Comparison of ENCODE assay signal across 9 mouse cellular contexts in genomic region chr4:110350856-110351177, GRCm38 (mm10). TPM values are rescaled to one million over a fixed set of nuclear protein-coding genes. Genes with fewer than 3 reads are reported as not detected.
DNase-seq lines count a peak whose midpoint lies in the region; ATAC-seq lines count a peak whose summit lies in the region.
"Had no signal": no experiment of that assay in that cellular context is flagged by ENCODE, and none has a peak within 500 bp of the region (broad histone marks: within the 10 kb centered on the region; RNA-seq: fewer than 3 reads in every experiment).

No protein-coding gene starts in this region.

- no peak for ATAC-seq in heart, embryonic 13.5 days (ENCODE audit: extremely low read depth, insufficient number of reproducible peaks, low FRiP score, low TSS enrichment)
- ATAC-seq in frontal cortex, adult (ENCODE audit: low TSS enrichment), result peak; percentile 14
- ATAC-seq in liver, embryonic 16.5 days (ENCODE audit: low read depth), result no peak
- ATAC-seq in monocyte, adult 5-6 weeks (replicated peaks; ENCODE audit: insufficient number of reproducible peaks, low FRiP score, low TSS enrichment, poor library complexity, severe bottlenecking), result no peak

- whole genome bisulfite sequencing in heart, embryonic 13.5 days, result 11% methylated on average over 6 of the region's 6 CpGs
- 8% methylated on average over 6 of the region's 6 CpGs for WGBS in liver, embryonic 16.5 days (ENCODE audit: insufficient replicate concordance)

- H3K27me3 ChIP-seq in heart, embryonic 13.5 days (replicated peaks), result no peaks in the 10 kb centered on the region
- H3K27me3 ChIP-seq in liver, embryonic 16.5 days (ENCODE audit: control insufficient read depth, insufficient read depth, low read depth, low read length), result peaks cover 10% of the 10 kb centered on the region

- H3K4me2 ChIP-seq in heart, embryonic 13.5 days, result peak overlapping the region; percentile 76
- H3K4me2 ChIP-seq in liver, embryonic 16.5 days (ENCODE audit: low read depth, low read length), result peak overlapping the region; percentile 69

- H3K4me3 ChIP-seq in heart, embryonic 13.5 days, result peak overlapping the region; percentile 67
- H3K4me3 ChIP-seq in liver, embryonic 16.5 days (ENCODE audit: low read depth, low read length), result peak overlapping the region; percentile 55

- no peak for DNase-seq in heart, postnatal 4 days
- DNase-seq in Muller cell, postnatal 12 days (ENCODE audit: inconsistent ontology term), result peak; percentile 22
- no peak for DNase-seq in thymus, postnatal 25 days
- DNase-seq in kidney, postnatal 10 days, result no peak

- H3K27ac ChIP-seq in heart, embryonic 13.5 days (replicated peaks), result peak overlapping the region; percentile 88
- no peak overlapping the region for H3K27ac ChIP-seq in liver, embryonic 16.5 days (ENCODE audit: low read length)

- peak overlapping the region; percentile 85 for H3K9ac ChIP-seq in heart, embryonic 13.5 days
- no peak overlapping the region for H3K9ac ChIP-seq in liver, embryonic 16.5 days (ENCODE audit: low read depth, low read length)

- H3K9me3 ChIP-seq in heart, embryonic 13.5 days, result no peaks in the 10 kb centered on the region
- H3K9me3 ChIP-seq in liver, embryonic 16.5 days (replicated peaks; ENCODE audit: control insufficient read depth, low read length), result no peaks in the 10 kb centered on the region

- H3K36me3 ChIP-seq in heart, embryonic 13.5 days, result no peaks in the 10 kb centered on the region
- H3K36me3 ChIP-seq in liver, embryonic 16.5 days (ENCODE audit: control insufficient read depth, insufficient read depth), result no peaks in the 10 kb centered on the region
- H3K36me3 ChIP-seq: G1E had no signal

- H3K4me1 ChIP-seq in heart, embryonic 13.5 days, result peaks cover 5% of the 10 kb centered on the region
- no peaks in the 10 kb centered on the region for H3K4me1 ChIP-seq in liver, embryonic 16.5 days (ENCODE audit: control insufficient read depth, low read depth, low read length)

RNA-seq across cellular contexts. Expression of gene Elavl4, which starts 0.9 kb away (rescaled TPM):
- 3.2 and 3.9 TPM in 2 replicates for polyA plus RNA-seq in heart, embryonic 13.5 days (2015; fragmentation: Nextera tagmentation; extraction: Ambion mirVana)
- total RNA-seq in heart, postnatal 4 days (2021), result 1 to 10 TPM; 1.1 to 1.4 TPM
- polyA plus RNA-seq in liver, embryonic 16.5 days (2015; fragmentation: Nextera tagmentation; extraction: Ambion mirVana), result 0.15 and 0.25 TPM in 2 replicates
- not detected in 3 replicates for total RNA-seq in monocyte, adult 5-6 weeks (2017)
- total RNA-seq: G1E had no signal
- polyA plus RNA-seq: G1E had no signal

RNA-seq across cellular contexts. Expression of gene Agbl4, which starts 46.6 kb away (rescaled TPM):
- 0.79 and 0.94 TPM in 2 replicates for polyA plus RNA-seq in heart, embryonic 13.5 days (2015; fragmentation: Nextera tagmentation; extraction: Ambion mirVana)
- under 1 TPM; 0.43 to 0.72 TPM for total RNA-seq in heart, postnatal 4 days (2021)
- polyA plus RNA-seq in liver, embryonic 16.5 days (2015; fragmentation: Nextera tagmentation; extraction: Ambion mirVana), result not detected in 2 replicates
- not detected in 3 replicates for total RNA-seq in monocyte, adult 5-6 weeks (2017)
- polyA plus RNA-seq: G1E had no signal
